Mouse (Mus musculus): ENCODE results near the gene Ccng2. TPM values are rescaled to one million over a fixed set of nuclear protein-coding genes. Genes with fewer than 3 reads are reported as not detected.
A peak's percentile ranks its signal among the peaks of the same experiment; 100 is the strongest.

Gene Ccng2
- total and polyA plus RNA-seq, 3 experiments: 35.2 to 251 (median 117) TPM

- no peaks in the 10 kb centered on the region for H3K27me3 ChIP-seq (ENCODE audit: insufficient read depth, low read length)
- H3K36me3 ChIP-seq (replicated peaks): no peaks in the 10 kb centered on the region
- TF ChIP-seq POLR2AphosphoS5 (IDR thresholded peaks at IDR 0.05; ENCODE audit: insufficient replicate concordance, low read depth, low read length): no peak
- no peak for TF ChIP-seq GATA1 (IDR thresholded peaks at IDR 0.05; ENCODE audit: borderline replicate concordance, low read length)
- no peak for TF ChIP-seq CTCF (IDR thresholded peaks at IDR 0.05; ENCODE audit: low read depth, low read length)
- TF ChIP-seq TAL1 (conservative IDR thresholded peaks at IDR 0.05; ENCODE audit: low read depth, low read length): no peak
- no peak for TF ChIP-seq GATA2 (IDR thresholded peaks at IDR 0.05; ENCODE audit: borderline replicate concordance, low read depth, low read length)
- no peak for ATAC-seq (ENCODE audit: extremely low read depth, insufficient number of reproducible peaks, low FRiP score, poor library complexity, severe bottlenecking)
- H3K9me3 ChIP-seq (replicated peaks): peaks cover 3% of the 10 kb centered on the region; the same call in 1 of the 2 replicates
- H3K4me1 ChIP-seq (ENCODE audit: insufficient read depth, low read depth, low read length): peaks cover 11% of the 10 kb centered on the region
- DNase-seq (ENCODE audit: low spot score): no peak
- H3K4me3 ChIP-seq (ENCODE audit: low read depth, low read length): no peak overlapping the region
These were observed 38.2 kb downstream of the Ccng2 start for GRCm38 (mm10) chr5:93305126-93305830.

DNA sequence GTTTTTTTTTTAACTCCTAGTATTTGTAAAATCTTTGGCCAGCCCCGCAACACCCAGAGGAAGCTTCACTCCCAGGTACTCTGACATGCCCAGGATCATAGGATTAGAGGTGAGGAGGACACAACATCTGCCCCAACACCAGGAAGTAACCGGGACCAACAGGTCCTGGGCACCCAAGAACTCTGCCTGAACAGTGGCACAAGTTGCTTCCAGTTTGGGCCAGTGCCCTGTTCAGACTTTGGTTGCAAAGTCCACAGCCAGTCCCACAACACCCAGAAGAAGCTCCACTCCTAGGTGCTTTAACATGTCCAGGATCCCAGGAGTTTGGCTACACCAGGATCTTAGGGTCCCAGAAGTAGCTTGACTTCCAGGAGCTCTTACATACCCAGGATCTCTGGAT, 41.9 kb downstream of the Ccng2 start:
- H3K36me3 ChIP-seq (replicated peaks): no peaks in the 10 kb centered on the region
- no peak overlapping the region for H3K4me3 ChIP-seq (ENCODE audit: low read depth, low read length)
- DNase-seq (ENCODE audit: low spot score) (no peak), ATAC-seq (ENCODE audit: extremely low read depth, insufficient number of reproducible peaks, low FRiP score, poor library complexity, severe bottlenecking) (no peak)
- no peaks in the 10 kb centered on the region for H3K27me3 ChIP-seq (ENCODE audit: insufficient read depth, low read length)
- peaks cover 11% of the 10 kb centered on the region for H3K4me1 ChIP-seq (ENCODE audit: insufficient read depth, low read depth, low read length)
- TF ChIP-seq GATA2 (IDR thresholded peaks at IDR 0.05; ENCODE audit: borderline replicate concordance, low read depth, low read length) (no peak), CTCF (IDR thresholded peaks at IDR 0.05; ENCODE audit: low read depth, low read length) (no peak), GATA1 (IDR thresholded peaks at IDR 0.05; ENCODE audit: borderline replicate concordance, low read length) (no peak), TAL1 (conservative IDR thresholded peaks at IDR 0.05; ENCODE audit: low read depth, low read length) (no peak), POLR2AphosphoS5 (IDR thresholded peaks at IDR 0.05; ENCODE audit: insufficient replicate concordance, low read depth, low read length) (no peak)
- no peaks in the 10 kb centered on the region for H3K9me3 ChIP-seq (replicated peaks)

DNA sequence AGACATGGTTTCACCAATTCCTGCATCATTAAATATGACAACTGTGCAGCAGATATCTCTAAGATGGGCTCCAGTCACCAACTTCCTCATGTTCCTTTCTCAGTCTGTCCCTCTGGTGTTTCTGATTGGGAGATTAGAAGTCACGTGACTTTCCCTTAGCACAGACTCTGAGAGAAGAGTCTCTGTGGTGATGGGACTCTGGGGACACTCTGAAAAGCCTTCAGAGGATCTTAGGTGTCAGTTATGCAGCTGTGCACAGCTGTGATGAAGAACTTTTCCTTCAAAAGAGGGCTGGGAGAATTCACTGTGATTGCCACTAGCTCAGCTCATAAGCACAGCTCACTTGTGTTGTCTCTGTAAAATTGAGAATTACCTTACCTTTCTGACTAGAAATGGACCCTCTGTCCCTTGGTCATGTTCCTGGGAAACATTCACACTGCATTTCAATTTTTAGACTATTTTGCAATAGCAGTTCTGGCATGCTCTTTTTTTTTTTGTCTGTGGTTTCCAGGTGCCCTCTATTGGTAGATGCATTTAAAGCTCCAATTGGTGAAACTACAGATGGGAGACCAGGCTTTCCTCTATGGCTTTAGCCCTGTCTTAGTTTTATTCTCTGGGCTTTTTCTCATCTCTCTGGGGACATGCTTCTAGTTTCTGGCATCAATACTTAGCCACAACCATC, 56.4 kb downstream of the Ccng2 start:
- DNase-seq (ENCODE audit: low spot score): peak; percentile 64
- H3K4me3 ChIP-seq (ENCODE audit: low read depth, low read length): no peak overlapping the region
- TF ChIP-seq GATA2 (IDR thresholded peaks at IDR 0.05; ENCODE audit: borderline replicate concordance, low read depth, low read length) (no peak), TAL1 (conservative IDR thresholded peaks at IDR 0.05; ENCODE audit: low read depth, low read length) (no peak), POLR2AphosphoS5 (IDR thresholded peaks at IDR 0.05; ENCODE audit: insufficient replicate concordance, low read depth, low read length) (no peak), CTCF (IDR thresholded peaks at IDR 0.05; ENCODE audit: low read depth, low read length) (no peak), GATA1 (IDR thresholded peaks at IDR 0.05; ENCODE audit: borderline replicate concordance, low read length) (no peak)
- H3K4me1 ChIP-seq (ENCODE audit: insufficient read depth, low read depth, low read length): peaks cover 11% of the 10 kb centered on the region
- H3K27me3 ChIP-seq (ENCODE audit: insufficient read depth, low read length): no peaks in the 10 kb centered on the region; the same call in 1 of the 2 replicates
- no peaks in the 10 kb centered on the region for H3K36me3 ChIP-seq (replicated peaks)
- ATAC-seq (ENCODE audit: extremely low read depth, insufficient number of reproducible peaks, low FRiP score, poor library complexity, severe bottlenecking): peak; percentile 82
- H3K9me3 ChIP-seq (replicated peaks): no peaks in the 10 kb centered on the region

Other genes starting within 250 kb of the Ccng2 start
- gene Sowahb, start 222.2 kb upstream of the Ccng2 start, total RNA-seq (2014; fragmentation: Nextera tagmentation): not detected in 2 replicates
- gene Sowahb, start 222.2 kb upstream of the Ccng2 start, total RNA-seq (2017): 0.11 TPM in 1 of 2 replicates, not detected in the other
- not detected in 2 replicates for gene Sowahb, start 222.2 kb upstream of the Ccng2 start, polyA plus RNA-seq (2012)
- 96.1 and 104 TPM in 2 replicates for gene Sept11, start 173.8 kb upstream of the Ccng2 start, total RNA-seq (2014; fragmentation: Nextera tagmentation)
- 41.2 and 46.1 TPM in 2 replicates for gene Sept11, start 173.8 kb upstream of the Ccng2 start, total RNA-seq (2017)
- 20.4 and 25.4 TPM in 2 replicates for gene Sept11, start 173.8 kb upstream of the Ccng2 start, polyA plus RNA-seq (2012)
- gene Ccni, start 60.8 kb upstream of the Ccng2 start, total RNA-seq (2014; fragmentation: Nextera tagmentation): 418 and 432 TPM in 2 replicates
- 272 and 302 TPM in 2 replicates for gene Ccni, start 60.8 kb upstream of the Ccng2 start, total RNA-seq (2017)
- 138 and 240 TPM in 2 replicates for gene Ccni, start 60.8 kb upstream of the Ccng2 start, polyA plus RNA-seq (2012)
- gene 2010109A12Rik, start 60.7 kb upstream of the Ccng2 start, total RNA-seq (2014; fragmentation: Nextera tagmentation): 2.0 and 3.0 TPM in 2 replicates
- 1.4 and 3.7 TPM in 2 replicates for gene 2010109A12Rik, start 60.7 kb upstream of the Ccng2 start, total RNA-seq (2017)
- 0.12 and 0.26 TPM in 2 replicates for gene 2010109A12Rik, start 60.7 kb upstream of the Ccng2 start, polyA plus RNA-seq (2012)

All from G1E (cell line).